Mouse (Mus musculus): ENCODE data around the gene Olfr697.
"Not testable (repeated sequence)": the region's sequence is repeated elsewhere in the genome, so short reads cannot be mapped to it uniquely, and the experiment has no call there.

Gene Olfr697

GRCm38 (mm10) chr7:106742343-106742742 is at the start of gene Olfr697:
TSS of gene Olfr697 (minus strand) at chr7:106742443.
- no peak for DNase-seq

- DNase-seq: no peak
Observed at GRCm38 (mm10) chr7:106788330-106788729, 46.1 kb upstream of the Olfr697 start.

- DNase-seq: not testable (repeated sequence)
Observed at GRCm38 (mm10) chr7:106761008-106761407, 18.8 kb upstream of the Olfr697 start.

GRCm38 (mm10) chr7:106758800-106759199 is 16.6 kb upstream of the Olfr697 start:
- DNase-seq: no peak

GRCm38 (mm10) chr7:106755297-106755696 is 13.1 kb upstream of the Olfr697 start, which contains the start of gene Olfr698:
TSS of gene Olfr698 (minus strand) at chr7:106755397.
- no peak for DNase-seq

- DNase-seq: no peak
Observed at GRCm38 (mm10) chr7:106745811-106746210, 3.6 kb upstream of the Olfr697 start.

GRCm38 (mm10) chr7:106737028-106737427 is 5.2 kb downstream of the Olfr697 start:
- DNase-seq: no peak

- no peak for DNase-seq
Observed at GRCm38 (mm10) chr7:106733717-106734116, 8.5 kb downstream of the Olfr697 start.

- DNase-seq: not testable (repeated sequence)
Observed at GRCm38 (mm10) chr7:106725654-106726053, 16.6 kb downstream of the Olfr697 start.

GRCm38 (mm10) chr7:106716296-106716695 is 25.9 kb downstream of the Olfr697 start, which contains the start of gene Olfr695:
TSS of gene Olfr695 (minus strand) at chr7:106716396.
- DNase-seq: no peak

GRCm38 (mm10) chr7:106711463-106711862 is 30.8 kb downstream of the Olfr697 start:
- DNase-seq: no peak

- not testable (repeated sequence) for DNase-seq
Observed at GRCm38 (mm10) chr7:106707705-106708104, 34.5 kb downstream of the Olfr697 start.

- no peak for DNase-seq
Observed at GRCm38 (mm10) chr7:106696891-106697290, 45.4 kb downstream of the Olfr697 start.

- no peak for DNase-seq
Observed at GRCm38 (mm10) chr7:106692976-106693375, 49.3 kb downstream of the Olfr697 start.

- DNase-seq: no peak
Observed at GRCm38 (mm10) chr7:106691714-106692113, 50.5 kb downstream of the Olfr697 start, which contains the start of gene Olfr694. TSS of gene Olfr694 (minus strand) at chr7:106691814.
